Mouse (Mus musculus) layer of hippocampus, adult 9-10 months (tissue): ENCODE results near the gene AI464131.

Source experiments
- DNase-seq: peaks from one replicate; pipeline ENCODE4 v3.0.0; 2022; ENCODE audit warnings: low spot score

AI464131 gene

DNA sequence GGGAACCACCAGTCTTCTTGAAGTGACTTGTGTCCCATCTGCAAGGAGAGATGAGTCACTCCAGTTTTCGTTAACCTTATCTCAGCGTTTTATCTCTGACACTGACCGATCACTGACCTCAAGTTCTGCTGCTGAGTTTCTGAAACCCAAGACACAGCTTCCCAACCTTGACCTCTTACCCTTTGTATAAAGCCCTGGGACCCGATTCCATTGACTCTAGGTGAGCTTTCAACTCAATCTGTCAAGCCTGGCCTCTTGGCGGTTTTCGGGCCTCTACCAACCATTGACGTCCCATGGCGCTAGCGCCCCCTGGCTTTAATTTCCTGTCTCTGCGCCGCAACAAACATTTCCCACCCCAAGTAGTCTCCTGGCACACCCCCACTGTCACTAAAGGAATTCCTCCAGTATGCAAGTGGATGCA is 2.3 kb upstream of the AI464131 start:
- DNase-seq = no peak

DNA sequence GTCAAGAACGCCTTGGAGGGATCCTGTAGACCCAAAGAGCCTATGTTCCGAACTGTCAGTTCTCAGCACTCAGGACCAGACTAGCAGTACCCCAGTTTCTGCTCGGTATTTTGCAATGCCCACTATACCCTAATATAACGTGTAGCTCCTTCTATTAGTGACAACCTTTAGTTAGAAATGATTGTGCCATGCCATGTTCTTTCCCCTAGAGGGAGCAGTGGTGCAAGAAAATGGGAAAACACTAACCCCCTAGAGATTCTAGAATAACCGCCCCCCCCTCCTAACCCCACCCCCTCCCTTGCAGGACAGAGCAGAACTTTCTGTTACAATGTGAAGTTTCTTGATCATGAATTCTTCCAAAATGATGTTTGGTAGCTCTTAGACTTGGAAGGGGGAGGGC is 1.4 kb upstream of the AI464131 start:
- no peak for DNase-seq

DNA sequence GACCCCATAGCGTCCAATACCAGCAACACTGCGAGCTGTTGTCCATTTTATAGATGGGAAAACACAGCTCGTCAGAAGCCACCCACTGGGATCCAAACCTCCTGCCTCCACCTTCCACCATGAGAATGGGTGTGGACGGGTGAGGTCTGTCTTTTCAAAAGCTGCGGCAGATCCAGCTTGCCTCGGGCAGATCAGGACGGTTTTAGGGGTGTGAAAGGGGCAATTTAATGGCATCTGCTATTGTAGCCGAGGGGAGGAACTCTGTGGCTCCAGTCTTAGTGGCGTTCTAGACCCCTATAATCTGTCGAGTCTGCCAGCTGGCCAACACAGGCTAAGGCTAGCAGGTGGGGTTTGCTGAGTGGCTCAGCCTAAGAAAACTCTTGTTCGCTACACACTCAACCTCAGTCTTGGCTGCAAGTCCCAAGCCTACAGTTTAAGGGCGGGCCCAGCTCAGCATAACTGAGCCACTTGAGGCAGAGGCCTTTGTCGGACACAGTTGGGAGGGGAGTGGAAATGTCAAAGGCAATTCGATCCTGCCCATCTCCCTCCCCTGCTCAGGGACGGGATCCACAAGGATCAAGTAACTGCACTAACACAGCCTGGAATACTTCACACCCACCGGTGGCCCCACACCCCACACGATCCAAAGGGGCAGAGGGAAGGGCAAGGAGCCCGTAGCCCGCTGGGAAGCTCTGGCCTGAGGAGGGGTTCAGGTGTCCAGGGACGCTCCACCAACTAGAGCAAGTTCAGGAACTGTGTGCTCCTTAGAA is 520 bp downstream of the AI464131 start:
- no peak for DNase-seq

DNA sequence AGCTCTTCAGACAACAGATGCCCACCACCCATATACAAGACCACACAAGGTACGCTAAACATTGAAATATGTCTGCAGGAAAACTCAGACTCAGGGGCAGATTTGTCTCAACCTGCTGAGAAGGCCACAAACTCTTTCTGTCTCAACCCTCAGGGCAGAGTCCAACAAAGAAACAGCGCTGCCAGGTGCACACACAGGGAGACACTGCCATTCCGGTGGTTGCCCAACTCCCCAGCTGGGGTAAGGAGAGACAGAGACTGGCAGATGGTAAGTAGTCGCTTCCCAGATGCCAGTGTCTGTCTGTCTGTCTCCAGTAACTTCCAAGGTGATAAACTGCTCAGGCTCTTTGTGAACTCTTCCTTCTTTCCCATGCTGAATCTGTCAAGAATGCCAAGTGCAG is 2.1 kb downstream of the AI464131 start:
- no peak for DNase-seq

DNA sequence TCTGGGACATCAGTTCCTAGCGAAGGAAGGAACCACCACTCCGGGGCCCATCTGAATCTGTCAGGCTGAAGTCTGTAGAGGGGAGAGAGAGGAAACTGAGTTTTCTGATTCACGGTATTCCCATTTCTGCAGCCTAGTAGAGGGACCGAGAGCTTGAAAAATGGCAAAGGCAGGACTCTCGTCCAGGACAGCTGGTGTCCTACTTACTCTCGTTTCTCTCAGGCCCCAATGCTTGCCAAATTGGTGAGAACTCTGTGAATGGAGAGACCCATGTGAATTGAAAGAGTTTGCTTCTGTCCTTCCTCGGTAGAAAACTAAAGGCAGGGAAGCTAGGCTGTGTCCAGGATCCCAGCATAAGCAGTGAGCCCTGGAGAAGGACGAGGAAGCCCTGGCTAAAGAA is 3.3 kb downstream of the AI464131 start:
- DNase-seq = no peak

DNA sequence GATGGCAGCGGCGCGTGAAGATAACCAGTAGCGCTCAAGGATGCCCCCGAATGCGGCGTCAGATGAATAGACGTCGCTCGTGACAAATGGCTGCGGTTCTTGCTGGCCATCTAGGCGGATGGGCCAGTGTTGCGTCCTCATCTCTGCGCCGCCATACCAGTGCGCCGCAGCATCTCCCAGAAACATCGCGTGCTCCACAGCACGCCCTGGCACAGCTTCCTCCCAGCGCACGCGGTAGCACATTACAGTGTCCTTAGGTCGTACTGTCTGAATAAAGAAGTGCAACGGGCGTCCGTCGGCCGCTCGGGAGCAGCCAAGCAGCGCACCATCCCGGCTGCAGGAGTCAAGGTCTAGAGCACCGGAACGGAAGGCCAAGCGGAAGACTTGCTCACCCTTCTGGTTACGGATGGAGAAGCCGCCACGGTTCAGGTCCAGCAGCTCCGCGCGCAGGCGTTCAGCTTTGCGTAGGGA is 3.9 kb downstream of the AI464131 start:
- no peak for DNase-seq

DNA sequence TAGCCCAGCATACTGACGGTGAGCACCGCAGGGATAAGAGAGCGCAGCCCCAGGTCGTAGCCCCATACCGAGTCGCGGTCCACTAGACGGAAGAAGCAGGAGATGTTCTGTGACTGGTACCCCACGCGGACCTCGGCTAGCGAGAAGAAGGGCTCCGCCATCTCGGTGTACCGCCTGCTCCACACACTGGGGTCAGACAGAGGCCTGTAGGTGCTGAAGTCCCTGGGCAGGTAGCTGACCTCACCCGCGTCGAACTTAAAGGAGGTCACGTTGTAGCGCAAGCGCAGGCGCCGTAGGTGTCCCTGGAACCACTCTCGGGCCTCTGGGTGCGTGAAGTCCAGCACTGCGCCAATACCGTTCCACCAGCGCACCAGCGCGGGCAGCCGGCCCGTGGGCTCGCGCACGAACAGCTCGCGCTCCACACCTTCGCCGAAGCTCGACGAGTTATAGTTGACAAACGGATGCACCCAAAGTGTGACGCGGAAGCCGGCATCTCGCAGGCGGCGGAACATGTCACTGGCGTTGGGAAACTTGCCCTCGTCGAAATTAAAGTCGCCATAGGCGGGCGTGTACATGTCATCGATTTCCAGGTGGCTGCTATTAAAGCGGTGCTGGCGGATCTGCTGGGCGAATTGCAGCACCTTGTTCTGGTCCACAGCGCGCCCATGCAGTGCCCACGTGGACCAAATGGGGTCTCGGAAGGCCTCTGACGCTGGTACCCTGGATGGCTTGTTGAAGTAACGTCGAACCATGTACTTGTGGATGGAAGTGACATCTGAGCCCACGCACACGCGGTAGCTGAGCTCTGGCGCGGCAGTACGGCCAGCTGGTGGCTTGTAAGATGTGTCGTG is 4.7 kb downstream of the AI464131 start:
- no peak for DNase-seq

DNA sequence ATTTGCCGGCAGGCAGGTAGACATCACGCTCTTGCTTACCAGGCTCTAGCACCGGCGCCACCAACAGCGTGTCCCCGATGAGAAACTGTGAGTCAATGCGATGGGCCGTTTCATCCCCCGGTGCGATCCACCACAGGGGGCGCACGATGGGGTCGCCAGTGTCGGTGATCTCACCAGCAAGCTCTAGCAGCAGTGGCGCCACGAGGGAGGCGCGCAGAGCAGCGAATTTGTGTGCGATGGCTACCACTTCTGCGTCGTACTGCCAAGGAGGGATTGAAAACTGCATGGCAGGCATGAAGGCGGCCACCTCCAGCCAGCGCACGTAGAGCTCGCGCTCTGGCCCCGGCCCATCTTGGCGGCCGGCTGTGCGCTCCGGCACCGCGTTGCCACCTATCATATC is 5.3 kb downstream of the AI464131 start:
- DNase-seq = no peak

DNA sequence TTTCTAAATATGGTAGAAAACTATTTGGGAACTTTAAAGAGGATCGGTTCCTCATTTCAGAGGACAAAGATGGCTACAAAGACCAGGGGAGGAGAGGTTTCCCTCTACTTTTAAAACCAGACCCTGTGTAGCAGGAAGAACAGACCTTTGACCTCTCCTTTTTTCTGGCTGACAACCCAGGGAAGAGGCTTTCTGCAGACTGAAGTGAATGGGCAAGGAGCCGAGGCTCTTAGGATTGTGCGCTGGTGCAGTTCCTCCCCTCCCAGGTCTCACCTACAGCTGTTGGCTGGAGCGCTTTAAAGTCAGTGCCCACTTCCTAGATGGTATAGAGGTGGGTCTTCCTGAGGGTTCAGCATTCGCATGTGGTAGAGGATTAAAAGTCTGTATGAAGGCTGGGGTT is 5.8 kb downstream of the AI464131 start:
- DNase-seq = no peak

DNA sequence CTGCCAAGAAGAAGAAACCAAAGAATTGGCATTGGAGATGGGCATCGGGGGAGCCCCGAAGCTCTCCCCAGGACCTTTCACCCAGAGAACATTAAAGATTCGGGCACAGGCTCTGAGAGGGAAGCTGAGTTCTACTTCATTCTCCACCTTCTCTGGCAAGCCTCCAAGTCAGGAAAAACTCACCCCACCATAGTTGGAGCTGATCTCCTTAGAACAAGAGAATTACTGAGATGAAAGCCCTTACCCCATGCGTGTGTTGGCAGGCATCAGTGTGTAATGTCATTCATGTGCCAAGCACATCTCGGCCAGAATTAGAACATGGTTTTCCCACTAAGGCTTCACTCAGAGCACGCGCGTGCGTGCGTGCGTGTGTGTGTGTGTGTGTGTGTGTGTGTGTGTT is 7.0 kb downstream of the AI464131 start:
- no peak for DNase-seq

DNA sequence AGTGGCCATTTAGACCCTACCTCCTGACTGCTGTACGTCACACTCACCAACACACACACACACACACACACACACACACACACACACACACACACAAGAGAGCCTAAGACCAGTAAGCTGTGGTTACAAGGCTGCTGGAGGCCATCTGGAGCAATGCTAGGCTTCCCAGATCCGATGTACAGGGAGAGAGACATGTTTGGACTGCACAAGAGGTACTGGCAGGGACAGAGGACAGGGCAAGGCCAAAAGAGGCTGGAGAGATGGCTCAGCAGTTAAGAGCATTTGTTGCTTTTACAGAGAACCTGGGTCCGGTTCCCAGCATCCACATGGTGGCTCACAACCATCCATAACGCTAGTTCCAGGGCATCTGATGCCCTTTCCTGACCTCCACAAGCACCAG is 7.8 kb downstream of the AI464131 start:
- no peak for DNase-seq

DNA sequence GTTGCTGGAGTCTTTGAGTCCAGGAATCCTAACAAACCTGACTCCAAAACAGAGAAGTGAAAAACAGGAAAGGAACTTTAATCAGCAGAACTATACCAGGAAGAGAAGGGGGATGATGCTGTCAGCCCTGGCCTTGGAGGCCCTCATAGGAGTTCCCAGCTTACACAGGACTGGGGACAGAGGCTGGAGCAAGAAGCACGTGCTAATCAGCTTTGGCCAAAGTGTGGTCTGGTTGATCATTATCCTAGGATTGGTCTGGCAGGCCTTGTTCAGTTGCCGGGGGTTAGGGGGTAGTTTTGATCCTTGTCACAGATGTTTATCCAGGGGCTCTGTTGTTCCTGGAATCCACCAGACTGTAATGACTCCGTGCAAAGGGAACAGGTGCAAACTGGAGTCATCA is 8.5 kb downstream of the AI464131 start:
- DNase-seq = no peak

DNA sequence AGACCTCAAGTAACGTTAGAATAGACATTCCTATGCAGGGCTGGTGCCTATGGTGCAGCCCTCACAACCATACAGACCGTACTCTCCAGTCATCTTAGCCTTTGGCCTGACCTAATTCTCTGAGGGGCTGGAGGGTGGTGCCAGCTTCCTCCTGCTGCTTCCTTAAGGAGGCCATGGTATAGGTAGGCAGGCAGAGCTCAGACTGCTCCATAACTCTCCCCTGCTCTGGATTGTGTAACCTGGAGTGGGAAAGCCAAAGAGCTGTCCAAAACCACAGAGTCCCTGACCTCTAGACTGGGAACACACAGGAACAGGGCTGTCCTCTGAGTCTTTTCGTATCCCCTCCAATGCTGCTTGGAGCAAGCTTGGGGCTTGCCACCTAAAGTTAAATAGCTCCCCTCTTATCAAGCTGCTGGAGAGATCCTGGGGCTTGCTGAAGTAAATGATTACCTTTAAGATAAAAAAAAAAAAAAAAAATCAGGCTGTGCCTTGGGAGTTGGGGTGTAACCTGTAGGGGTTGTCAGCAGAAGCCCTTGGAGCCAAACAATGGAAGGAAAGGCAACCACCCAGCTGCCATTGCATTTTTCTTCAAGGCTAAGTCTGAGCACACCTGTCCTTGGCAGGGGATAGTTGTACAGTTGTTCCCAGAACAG is 9.3 kb downstream of the AI464131 start:
- DNase-seq = no peak

DNA sequence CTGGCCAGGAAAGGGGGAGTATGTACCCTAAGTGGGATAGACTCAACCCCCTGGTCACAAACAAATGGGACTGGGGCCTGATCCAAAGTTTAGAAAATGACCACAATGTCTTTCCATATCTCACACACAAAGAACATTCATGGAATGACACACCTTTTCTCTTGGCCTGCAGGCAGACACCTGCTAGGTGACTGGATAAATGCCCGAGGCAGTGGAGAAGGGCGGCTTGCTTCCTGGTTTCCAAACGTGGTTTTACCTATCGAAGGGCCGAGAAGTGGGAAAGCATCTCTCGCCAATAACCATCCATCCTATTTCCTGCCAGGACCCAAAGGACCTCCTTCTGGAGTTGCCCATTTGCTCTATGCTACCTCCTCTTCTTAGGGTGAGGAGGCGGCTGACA is 9.9 kb downstream of the AI464131 start:
- no peak for DNase-seq

DNA sequence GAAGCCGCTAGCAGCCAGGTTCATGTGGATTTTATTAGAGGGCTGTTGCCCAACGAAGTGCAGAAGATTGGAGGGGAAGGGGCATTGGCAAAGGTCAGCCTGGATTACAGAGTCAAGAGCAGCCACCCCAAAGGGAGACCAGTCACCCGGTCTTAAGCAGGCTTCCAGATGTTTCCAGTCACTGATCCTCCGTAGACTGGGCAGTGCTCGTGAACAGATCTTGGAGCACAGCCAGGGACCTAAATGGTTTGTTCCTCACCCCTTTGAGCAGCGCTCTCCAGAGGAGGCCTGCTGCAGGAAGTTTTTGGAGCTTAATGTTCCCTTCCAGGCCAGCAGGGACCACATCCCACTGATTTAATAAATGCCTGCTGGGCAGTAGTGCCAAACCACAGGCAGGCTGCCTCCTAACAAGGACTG is 21.3 kb downstream of the AI464131 start:
- DNase-seq = no peak

DNA sequence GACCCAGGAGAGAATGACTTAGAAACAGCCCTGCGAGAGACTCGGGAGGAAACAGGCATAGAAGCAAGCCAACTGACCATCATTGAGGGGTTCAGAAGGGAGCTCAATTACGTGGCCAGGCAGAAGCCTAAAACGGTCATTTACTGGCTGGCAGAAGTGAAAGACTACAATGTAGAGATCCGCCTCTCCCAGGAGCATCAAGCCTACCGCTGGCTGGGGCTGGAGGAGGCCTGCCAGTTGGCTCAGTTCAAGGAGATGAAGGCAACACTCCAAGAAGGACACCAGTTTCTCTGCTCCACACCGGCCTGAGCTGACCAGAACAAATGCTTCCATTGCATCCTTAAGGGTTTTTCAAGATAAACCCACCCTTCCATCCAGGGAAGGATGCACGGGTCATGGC is 22.6 kb downstream of the AI464131 start:
- no peak for DNase-seq

DNA sequence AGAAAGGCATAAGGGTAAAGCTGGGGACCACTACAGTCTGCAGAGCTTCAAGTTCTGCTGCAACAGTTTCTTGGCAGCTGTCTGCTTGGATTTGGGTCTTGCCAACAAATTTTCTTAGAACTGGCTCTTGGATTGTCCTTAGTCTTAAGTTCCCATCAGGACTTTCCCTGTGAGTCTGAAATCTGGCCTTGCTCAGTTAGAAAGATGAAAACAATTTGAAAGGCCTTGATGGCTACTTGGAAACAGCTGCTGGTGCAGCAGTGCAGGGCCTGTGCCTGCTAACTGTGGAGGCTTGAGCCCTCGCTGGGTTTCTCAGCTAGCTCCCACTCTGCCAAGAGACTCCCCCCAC is 23.4 kb downstream of the AI464131 start:
- no peak for DNase-seq

DNA sequence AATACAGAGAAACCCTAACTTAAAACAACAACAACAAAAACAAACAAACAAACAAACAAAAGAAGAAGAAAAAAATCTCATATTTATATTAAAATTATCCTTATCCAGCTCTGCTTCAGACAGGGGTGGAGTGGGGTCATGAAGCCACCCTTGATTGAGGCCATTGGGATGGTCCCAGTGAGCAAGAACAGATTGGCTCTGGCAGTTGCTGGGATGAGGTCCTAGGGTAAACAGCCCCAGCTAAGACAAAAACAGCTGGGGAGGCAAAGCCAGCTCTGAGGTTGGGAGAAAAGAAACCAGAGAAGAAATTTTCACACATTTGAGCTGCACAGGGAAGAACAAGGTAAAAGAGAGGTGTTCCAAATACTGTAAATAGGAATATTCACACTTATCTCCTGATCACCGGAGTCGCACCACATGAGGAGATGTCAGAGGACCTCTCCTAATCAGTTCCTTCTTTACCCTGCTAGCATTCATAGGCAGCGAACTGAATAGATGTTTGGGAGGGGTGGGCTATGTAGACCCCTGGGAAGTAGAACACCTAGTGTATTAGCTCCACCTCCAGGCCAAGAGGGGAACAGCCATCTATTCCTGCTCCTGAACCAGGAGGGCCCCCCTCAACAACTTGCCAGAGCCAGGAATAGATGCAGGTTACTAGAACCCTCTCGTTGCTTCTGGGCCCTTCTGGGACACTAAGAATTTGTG is 24.0 kb downstream of the AI464131 start:
- DNase-seq = no peak

DNA sequence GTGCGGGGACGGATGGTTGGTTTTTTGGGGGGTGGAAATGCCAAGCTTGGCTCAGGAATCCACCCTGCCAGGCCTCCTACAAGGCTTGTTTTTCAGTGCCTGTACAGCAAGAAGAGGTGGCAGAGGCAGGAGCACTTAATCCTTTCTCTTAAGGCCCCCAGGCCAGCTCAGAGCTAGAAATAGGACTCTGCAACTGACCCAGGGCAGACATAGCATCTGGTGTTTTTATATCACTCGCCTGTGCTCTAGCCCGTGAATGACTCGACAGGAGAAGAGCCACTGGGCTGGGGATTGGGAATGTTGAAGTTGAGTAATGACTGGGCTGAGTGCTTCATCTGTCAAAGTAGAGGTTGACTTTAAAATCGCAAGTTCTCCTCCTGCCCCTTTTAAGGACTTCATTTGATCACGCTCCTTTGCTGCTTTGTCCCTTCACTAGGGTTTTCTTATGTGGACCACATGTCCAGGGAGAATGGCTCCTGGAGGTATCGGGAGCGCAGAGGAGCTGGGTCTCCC is 25.2 kb downstream of the AI464131 start:
- DNase-seq = no peak

DNA sequence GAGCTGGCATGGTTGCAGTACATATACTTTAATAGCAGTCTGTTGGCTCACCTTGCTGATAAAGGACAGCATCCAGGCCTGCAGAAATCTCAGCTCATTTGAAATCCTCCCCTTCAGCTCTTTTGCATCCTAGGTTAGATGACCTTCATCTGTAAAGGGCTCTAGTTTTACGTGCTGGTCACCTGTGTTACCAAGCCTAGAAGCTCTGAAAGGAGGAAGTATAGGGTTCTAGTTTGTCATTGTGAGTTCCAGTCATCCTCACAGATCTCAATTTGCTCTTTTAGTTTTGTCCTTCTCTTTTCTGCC is 31.5 kb downstream of the AI464131 start:
- DNase-seq = no peak

DNA sequence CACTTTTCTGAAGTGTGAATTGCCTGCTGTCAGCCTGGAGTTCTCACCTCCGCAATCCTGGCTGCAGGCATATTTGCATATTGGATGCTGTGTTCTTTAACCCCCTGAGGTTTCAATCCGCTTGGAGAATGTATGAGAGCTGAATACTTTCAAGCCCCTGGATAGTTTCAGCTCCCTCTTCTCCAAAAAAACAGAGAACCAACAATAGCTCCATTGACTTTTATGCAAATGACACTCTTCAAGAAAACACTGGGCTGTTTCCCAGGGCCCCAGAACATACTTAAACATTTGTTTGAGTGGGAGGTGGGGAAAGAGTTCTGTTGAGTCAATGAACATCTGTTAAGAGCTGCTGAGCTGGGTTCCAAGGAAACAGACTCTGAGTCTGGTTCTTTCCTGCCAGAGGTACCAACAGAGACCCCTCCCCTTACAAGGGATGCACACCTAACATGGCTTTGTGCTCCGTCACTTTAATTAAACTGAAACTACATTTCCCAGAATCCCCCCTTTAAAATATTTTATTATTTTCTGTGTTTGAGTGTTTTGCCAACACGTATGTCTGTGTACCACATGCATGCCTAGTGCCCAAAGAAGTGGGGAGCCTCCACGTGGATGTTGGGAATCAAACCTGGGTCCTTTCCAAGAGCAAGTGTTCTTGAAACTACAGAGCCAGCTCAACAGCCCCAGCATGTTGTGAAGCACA is 32.0 kb downstream of the AI464131 start:
- DNase-seq = no peak
